ENCODE assay signal across 8 mouse cellular contexts in genomic region chr12:85645664-85646063, GRCm38 (mm10). TPM values are rescaled to one million over a fixed set of nuclear protein-coding genes. Genes with fewer than 3 reads are reported as not detected.
DNase-seq lines count a peak whose midpoint lies in the region; ATAC-seq and TF ChIP-seq lines count a peak whose summit lies in the region.

No protein-coding gene starts in this region.

- TF ChIP-seq CTCF in intestine, postnatal 0 days (IDR thresholded peaks at IDR 0.05; ENCODE audit: low read depth), result peak; percentile 59

- no peak for ATAC-seq in intestine, postnatal 0 days
- ATAC-seq in intestine, embryonic 16.5 days, result no peak
- no peak for ATAC-seq in neural tube, embryonic 15.5 days (ENCODE audit: low FRiP score)

- no peak overlapping the region for H3K4me2 ChIP-seq in intestine, postnatal 0 days (replicated peaks; ENCODE audit: low read depth)
- no peak overlapping the region for H3K4me2 ChIP-seq in intestine, embryonic 16.5 days (ENCODE audit: low read depth, low read length)
- H3K4me2 ChIP-seq in neural tube, embryonic 15.5 days, result no peak overlapping the region

- no peaks in the 10 kb centered on the region for H3K9me3 ChIP-seq in intestine, postnatal 0 days (ENCODE audit: control insufficient read depth)
- H3K9me3 ChIP-seq in intestine, embryonic 16.5 days (ENCODE audit: control insufficient read depth, low read length), result no peaks in the 10 kb centered on the region
- no peaks in the 10 kb centered on the region for H3K9me3 ChIP-seq in limb, embryonic 10.5 days (replicated peaks)
- H3K9me3 ChIP-seq in neural tube, embryonic 15.5 days (replicated peaks), result no peaks in the 10 kb centered on the region

- no peak overlapping the region for H3K4me3 ChIP-seq in intestine, postnatal 0 days (ENCODE audit: low read depth, low read length)
- no peak overlapping the region for H3K4me3 ChIP-seq in intestine, embryonic 16.5 days (ENCODE audit: low read length)
- H3K4me3 ChIP-seq in limb, embryonic 10.5 days, result no peak overlapping the region
- H3K4me3 ChIP-seq in neural tube, embryonic 15.5 days (replicated peaks), result no peak overlapping the region

- DNase-seq in ES-CJ7 (ENCODE audit: low read depth, low spot score), result peak; percentile 48
- DNase-seq in cerebellum, postnatal 25 days, result peak; percentile 58 to 74
- peak; percentile 27 to 43 for DNase-seq in natural killer cell, adult 2 months (ENCODE audit: low spot score in 2 of 2)
- DNase-seq in limb, embryonic 10.5 days (ENCODE audit: low spot score), result no peak
- no peak for DNase-seq in embryo, embryonic 10.5 days (ENCODE audit: low spot score)

- no peaks in the 10 kb centered on the region for H3K36me3 ChIP-seq in intestine, postnatal 0 days (ENCODE audit: control insufficient read depth, insufficient read depth)
- no peaks in the 10 kb centered on the region for H3K36me3 ChIP-seq in intestine, embryonic 16.5 days (ENCODE audit: control insufficient read depth, insufficient read depth, low read length)
- H3K36me3 ChIP-seq in limb, embryonic 10.5 days, result no peaks in the 10 kb centered on the region
- H3K36me3 ChIP-seq in neural tube, embryonic 15.5 days, result no peaks in the 10 kb centered on the region

- H3K27me3 ChIP-seq in intestine, postnatal 0 days (replicated peaks; ENCODE audit: control insufficient read depth, insufficient read depth, low read length), result no peaks in the 10 kb centered on the region
- no peaks in the 10 kb centered on the region for H3K27me3 ChIP-seq in intestine, embryonic 16.5 days (replicated peaks; ENCODE audit: control insufficient read depth, insufficient read depth, low read length)
- H3K27me3 ChIP-seq in limb, embryonic 10.5 days (ENCODE audit: low read depth, poor library complexity, severe bottlenecking), result no peaks in the 10 kb centered on the region
- H3K27me3 ChIP-seq in neural tube, embryonic 15.5 days (replicated peaks), result no peaks in the 10 kb centered on the region

- no peak overlapping the region for H3K27ac ChIP-seq in intestine, postnatal 0 days (ENCODE audit: low read depth, low read length)
- H3K27ac ChIP-seq in intestine, embryonic 16.5 days (ENCODE audit: low read length), result no peak overlapping the region
- H3K27ac ChIP-seq in limb, embryonic 10.5 days, result no peak overlapping the region
- no peak overlapping the region for H3K27ac ChIP-seq in neural tube, embryonic 15.5 days (replicated peaks)

- H3K4me1 ChIP-seq in intestine, postnatal 0 days (replicated peaks; ENCODE audit: control insufficient read depth, insufficient read depth, low read length), result 0 out of 2 replicates have a peak, but pooled peaks cover 4% of the 10 kb centered on the region
- peaks cover 8% of the 10 kb centered on the region; the same call in 1 of the 2 replicates for H3K4me1 ChIP-seq in intestine, embryonic 16.5 days (ENCODE audit: control insufficient read depth, insufficient read depth, low read length)
- H3K4me1 ChIP-seq in limb, embryonic 10.5 days, result peaks cover 11% of the 10 kb centered on the region; the same call in 1 of the 2 replicates
- peaks cover 9% of the 10 kb centered on the region for H3K4me1 ChIP-seq in neural tube, embryonic 15.5 days

- no peak overlapping the region for H3K9ac ChIP-seq in intestine, postnatal 0 days (ENCODE audit: low read depth, low read length)
- H3K9ac ChIP-seq in intestine, embryonic 16.5 days (ENCODE audit: low read depth, low read length), result no peak overlapping the region
- H3K9ac ChIP-seq in neural tube, embryonic 15.5 days (replicated peaks), result no peak overlapping the region

- WGBS in intestine, postnatal 0 days, result 87% methylated on average over 4 of the region's 4 CpGs
- WGBS in intestine, embryonic 16.5 days, result 88% methylated on average over 4 of the region's 4 CpGs
- WGBS in limb, embryonic 10.5 days, result 86% methylated on average over 4 of the region's 4 CpGs
- WGBS in neural tube, embryonic 15.5 days, result 97% methylated on average over 4 of the region's 4 CpGs

RNA-seq across cellular contexts. Expression of gene Batf, which starts 40.8 kb away (rescaled TPM):
- polyA plus RNA-seq in intestine, postnatal 0 days (2015; fragmentation: Nextera tagmentation; extraction: Ambion mirVana), result 2.5 and 3.0 TPM in 2 replicates
- 3.5 and 3.6 TPM in 2 replicates for polyA plus RNA-seq in intestine, embryonic 16.5 days (2015; fragmentation: Nextera tagmentation; extraction: Ambion mirVana)
- polyA plus RNA-seq in limb, embryonic 10.5 days (2016; fragmentation: Nextera tagmentation; extraction: Ambion mirVana), result 0.74 and 1.5 TPM in 2 replicates
- polyA plus RNA-seq in neural tube, embryonic 15.5 days (2015; fragmentation: Nextera tagmentation; extraction: Ambion mirVana), result 0.44 and 2.9 TPM in 2 replicates

RNA-seq across cellular contexts. Expression of gene Jdp2, which starts 46.8 kb away (rescaled TPM):
- 0.44 TPM in 2 replicates for polyA plus RNA-seq in intestine, postnatal 0 days (2015; fragmentation: Nextera tagmentation; extraction: Ambion mirVana)
- polyA plus RNA-seq in intestine, embryonic 16.5 days (2015; fragmentation: Nextera tagmentation; extraction: Ambion mirVana), result 0.26 and 0.27 TPM in 2 replicates
- polyA plus RNA-seq in limb, embryonic 10.5 days (2016; fragmentation: Nextera tagmentation; extraction: Ambion mirVana), result not detected in 2 replicates
- 0.68 and 0.69 TPM in 2 replicates for polyA plus RNA-seq in neural tube, embryonic 15.5 days (2015; fragmentation: Nextera tagmentation; extraction: Ambion mirVana)

Comparison
In these comparisons a context has a peak if more than half of its experiments do, and no peak if none do; other contexts are left out.
1. DNase-seq: peak in ES-CJ7 (single experiment), cerebellum, postnatal 25 days (2 of 2) and natural killer cell, adult 2 months (2 of 2); none in limb, embryonic 10.5 days (single experiment) and embryo, embryonic 10.5 days (single experiment).